Mouse (Mus musculus): ENCODE results near the gene Harbi1.

The Harbi1 gene

DNA sequence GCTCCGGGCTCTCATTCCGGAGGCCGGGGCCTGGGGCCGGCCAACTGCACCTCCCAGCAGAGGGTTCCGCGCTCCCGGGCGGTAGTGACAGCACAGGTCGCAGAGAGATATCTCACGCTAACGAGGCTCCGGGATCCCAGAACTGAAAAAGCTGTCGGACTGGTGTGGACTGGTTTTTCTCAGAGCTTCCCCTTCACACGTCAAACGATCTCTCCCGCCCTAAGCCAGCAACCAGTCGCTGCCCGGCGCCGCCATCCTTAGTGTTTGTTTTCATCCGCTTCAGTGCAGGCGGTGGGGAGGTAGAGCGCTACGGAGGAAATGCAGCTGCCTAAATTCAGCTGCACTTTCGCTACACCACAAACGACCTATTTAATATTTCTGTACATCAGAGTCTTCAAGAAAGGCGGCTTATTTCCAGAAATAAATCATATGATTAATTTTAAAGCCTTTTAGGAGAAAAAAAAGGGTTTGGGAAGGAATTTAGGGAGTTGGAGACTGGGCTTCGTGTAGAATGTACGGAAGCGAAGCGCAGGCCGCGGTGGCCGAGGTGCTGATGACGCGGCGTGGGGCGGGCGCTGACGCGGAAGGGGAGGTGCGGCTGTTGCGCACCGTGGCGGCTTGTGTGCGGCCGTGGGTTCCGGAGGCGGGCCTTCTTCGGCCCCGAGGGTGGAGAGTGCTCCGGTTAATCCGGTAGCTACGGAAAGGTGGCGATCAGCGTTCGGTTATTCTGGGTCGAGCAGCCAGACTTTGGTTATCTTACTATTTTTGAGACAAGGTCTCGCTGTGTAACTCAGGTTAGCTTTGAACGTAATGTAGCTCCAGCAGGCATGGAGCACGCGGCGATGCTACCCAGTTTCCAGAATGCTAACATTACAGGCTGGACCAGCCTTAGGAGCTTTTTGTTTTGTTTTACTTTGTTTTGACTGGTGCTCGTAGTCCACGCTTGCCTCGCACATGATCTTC is at the start of gene Harbi1, which contains the start of gene Atg13:
Gene Harbi1 (plus strand): TSS at position 581 of the 963 bp plus-strand sequence.
Gene Atg13 (minus strand): TSS at position 305 of the 963 bp plus-strand sequence.
- DNase-seq (ENCODE audit: low spot score in 2 of 2): peak; percentile 85 to 89

DNA sequence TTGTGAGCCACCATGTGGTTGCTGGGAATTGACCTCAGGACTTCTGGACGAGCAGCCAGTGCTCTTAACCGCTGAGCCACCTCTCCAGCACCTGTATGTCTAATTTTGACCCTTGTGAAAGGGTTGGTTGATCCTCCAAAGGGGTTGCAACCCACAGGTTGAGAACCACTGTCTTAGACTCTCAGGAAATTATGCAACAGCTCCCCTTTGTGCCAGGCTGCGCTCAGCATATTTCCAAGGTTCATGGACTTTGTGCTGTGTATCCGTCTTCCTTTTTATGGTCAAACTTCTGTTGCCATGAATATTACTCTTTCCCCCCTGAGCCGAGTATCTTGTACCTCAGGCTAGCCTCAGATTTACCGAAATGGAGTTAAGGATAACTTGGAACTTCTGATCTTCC is 49.7 kb upstream of the Harbi1 start:
- DNase-seq (ENCODE audit: low spot score in 2 of 2): no peak

DNA sequence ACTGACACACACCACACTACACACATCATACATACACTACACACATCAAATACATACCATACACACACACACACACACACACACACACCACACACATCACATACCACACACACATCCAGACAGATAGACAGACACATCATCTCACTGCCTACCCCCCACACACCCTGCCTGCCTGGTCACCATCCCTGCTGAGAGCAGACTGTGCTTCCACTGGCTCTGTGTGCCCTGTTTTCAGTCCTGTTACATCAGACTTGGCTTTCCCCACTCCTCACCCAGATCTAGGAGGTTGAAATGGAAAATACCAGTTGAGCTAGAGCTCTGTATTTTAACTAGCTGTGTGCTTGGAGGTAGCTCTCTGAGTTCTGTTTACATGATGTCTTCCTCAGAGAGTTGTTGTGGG is 45.9 kb upstream of the Harbi1 start:
- no peak for DNase-seq (ENCODE audit: low spot score in 2 of 2)

DNA sequence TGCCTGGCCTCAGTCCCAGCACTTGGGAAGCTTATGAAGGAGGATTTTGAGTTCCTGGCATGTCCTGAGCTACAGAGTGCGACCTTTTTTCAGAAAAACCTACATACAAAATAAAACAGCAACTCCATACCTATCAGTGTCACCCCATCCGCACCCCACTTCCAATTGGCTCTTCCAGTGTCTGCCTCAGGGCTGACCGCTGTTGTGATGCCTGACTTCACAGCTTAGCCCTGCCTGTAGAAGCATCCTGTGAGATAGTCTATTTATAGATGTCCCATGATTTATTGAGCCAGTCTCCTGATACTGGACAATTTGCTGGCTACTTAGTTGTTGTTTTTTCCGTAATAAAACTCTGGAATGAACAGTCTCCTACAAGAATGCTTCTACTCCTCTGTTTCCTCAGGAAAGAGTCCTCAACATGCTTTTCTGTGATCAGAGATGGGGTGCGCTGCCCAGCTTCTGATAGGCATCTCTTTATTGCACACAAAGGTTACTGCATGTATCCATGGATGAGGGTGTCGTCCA is 44.2 kb upstream of the Harbi1 start:
- DNase-seq (ENCODE audit: low spot score in 2 of 2): no peak

DNA sequence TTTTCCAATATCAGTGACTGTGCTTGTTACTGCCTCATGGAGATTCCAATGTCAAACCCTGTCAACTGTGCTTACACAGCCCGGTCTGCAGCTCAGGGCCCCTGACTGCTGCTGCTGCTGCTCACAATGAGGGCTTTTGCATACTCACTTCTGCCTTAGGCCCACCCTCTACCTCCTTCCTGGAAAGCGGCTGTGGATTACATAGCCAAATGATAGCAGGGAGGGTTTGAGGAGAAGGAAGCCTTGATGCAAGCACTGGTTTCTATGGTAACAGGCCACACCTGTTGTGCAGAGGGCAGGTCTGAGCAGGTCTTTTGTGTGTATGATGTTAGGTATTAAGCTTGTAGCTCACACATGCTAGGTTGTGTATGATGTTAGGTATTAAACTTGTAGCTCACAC is 42.9 kb upstream of the Harbi1 start:
- DNase-seq (ENCODE audit: low spot score in 2 of 2): no peak

DNA sequence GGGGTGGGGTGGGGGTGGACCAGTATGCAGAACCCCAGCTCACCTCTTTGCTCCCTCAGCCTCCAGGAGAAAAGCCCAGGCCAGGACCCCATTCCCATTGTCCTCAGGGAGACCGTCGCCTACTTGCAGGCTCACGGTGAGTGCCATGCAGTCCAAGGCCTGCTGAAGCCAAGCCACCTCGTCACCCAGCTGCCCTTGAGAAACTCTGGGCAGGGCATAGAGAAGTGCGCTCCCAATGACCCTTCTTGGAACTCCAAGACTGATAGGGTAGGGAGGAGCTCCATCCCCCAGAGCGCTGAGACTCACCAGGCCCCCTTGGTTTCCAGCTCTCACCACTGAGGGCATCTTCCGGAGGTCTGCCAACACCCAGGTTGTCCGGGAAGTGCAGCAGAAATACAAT is 41.3 kb upstream of the Harbi1 start:
- DNase-seq (ENCODE audit: low spot score in 2 of 2): no peak

DNA sequence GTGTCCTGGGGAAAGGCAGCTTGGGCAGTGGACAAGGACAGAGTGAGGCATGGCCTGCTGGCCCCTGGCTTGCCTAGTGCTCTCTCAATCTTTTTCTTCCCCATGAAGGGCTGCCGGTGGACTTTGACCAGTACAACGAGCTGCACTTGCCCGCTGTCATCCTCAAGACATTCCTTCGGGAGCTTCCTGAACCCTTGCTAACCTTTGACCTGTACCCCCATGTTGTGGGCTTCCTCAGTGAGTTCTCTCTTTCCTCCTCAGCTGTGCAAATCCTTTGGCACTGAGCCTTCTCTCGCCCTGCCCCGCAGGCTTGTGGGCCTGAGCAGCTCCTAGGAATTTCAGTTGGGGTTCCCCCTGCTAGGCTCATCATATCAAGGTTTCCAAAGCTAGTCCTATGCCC is 40.6 kb upstream of the Harbi1 start:
- no peak for DNase-seq (ENCODE audit: low spot score in 2 of 2)

DNA sequence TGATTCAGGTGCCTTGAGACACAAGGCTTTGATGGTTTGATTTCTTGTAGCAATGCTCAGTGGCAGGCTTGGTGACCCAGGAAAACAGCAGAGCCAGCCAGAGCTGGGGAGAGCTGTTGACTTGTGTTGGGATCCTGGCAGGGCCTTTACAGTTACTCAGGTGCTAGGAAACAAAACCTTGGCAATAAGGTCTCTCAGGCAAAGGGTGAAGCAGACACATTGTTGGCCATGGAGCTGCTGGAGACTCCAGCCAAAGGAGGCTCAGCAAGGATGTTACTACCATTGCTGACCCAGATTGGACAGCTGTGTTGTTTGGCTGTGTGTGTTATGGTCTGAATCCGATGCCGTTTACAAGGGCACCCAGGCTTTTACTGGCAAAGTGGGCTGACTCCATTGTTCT is 37.1 kb upstream of the Harbi1 start:
- no peak for DNase-seq (ENCODE audit: low spot score in 2 of 2)

DNA sequence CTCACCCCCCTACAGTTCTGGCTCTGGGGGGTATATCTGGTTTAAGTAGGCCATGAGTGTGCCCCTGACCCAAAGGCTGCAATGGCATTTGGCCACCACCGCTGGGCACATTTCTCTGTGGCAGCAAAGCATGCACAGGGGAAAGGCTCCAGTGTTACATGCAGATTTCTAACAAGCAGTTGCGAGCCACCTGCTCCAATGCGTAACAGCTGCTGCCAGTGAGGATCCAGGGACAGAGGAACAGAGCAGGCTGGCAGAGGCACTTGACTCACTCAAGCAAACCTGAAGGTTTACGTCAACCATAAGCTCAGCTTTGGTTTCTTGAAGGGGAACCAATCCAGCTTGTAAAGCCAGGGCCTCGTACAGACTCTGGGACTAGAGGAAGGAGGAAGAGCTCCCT is 35.8 kb upstream of the Harbi1 start:
- no peak for DNase-seq (ENCODE audit: low spot score in 2 of 2)

DNA sequence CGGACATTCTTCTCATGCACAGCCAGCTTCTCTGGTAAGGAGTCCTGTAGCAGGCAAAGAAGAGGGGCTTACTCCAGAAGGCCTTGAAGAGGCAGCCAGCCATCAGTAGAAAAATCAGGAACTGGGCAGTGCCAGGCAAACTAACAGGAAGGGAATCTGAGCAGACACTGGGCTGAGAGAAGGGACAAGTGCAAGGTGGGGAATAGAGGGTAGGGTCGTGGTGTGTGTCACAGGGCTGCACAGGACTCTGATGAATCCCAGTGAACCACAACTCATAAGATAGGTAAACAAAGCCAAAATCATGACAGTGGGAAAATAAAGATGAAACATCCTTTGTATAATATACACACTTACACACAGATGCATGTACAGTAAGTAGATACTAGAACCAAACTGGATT is 34.2 kb upstream of the Harbi1 start:
- no peak for DNase-seq (ENCODE audit: low spot score in 2 of 2)

DNA sequence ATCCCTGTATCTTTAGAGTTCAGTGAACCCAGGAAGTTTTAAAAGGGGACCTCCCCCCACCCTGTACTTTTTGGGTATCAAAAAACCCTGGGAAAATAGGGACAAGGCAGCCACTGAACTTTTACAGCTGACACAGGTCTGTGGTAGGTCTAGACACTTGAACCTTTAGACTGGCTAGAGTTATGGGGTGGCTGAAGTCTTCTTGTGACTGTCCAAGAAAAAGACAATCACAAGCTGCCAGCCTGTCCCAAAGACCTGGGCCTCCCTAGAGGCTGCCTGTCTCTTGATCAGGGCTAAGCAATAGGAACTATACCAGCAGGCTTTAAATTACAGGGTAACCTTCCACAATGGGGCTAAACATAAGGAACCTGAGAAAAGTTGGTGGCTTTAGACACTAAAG is 33.7 kb upstream of the Harbi1 start:
- no peak for DNase-seq (ENCODE audit: low spot score in 2 of 2)

DNA sequence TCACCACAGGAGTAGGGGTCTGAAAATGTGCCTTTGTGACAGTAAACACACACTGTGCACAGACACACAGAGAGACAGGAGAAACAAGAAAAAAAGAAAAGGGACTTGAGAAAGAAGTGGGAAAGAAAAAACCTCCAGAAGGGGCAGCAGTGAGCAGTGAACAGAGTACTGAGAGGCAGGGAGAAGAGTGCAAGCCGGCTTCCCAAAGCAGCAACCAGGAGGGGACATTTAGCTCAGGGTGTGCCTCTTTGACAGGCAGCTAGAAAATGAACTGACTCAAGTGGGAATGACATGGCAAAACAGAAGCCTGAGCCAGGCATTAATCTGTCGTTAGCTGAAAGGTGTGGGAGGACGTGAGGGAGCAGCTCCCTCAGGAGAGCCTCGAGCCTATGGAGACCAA is 27.8 kb upstream of the Harbi1 start:
- peak in 1 of 2 experiments; percentile 31 for DNase-seq (ENCODE audit: low spot score in 2 of 2)

DNA sequence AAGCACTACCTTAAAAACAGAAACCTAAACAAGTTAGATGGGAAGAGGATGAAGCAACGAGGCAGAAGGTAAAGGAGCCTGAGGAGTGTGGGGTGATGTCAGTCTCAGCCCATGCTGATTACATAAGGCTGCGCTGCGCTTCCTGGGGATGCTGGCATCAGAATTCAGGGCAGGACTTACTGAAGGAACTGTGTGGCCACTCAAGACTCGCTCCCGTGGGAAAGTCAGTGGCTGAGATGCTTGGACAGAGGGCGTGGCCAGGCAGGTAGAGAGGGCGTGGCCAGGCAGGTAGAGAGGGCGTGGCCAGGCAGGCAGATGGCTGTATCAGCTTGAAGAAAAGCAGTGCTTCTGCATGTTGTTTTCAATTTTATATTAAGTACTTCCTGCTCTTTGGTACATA is 26.7 kb upstream of the Harbi1 start:
- DNase-seq (ENCODE audit: low spot score in 2 of 2): no peak

DNA sequence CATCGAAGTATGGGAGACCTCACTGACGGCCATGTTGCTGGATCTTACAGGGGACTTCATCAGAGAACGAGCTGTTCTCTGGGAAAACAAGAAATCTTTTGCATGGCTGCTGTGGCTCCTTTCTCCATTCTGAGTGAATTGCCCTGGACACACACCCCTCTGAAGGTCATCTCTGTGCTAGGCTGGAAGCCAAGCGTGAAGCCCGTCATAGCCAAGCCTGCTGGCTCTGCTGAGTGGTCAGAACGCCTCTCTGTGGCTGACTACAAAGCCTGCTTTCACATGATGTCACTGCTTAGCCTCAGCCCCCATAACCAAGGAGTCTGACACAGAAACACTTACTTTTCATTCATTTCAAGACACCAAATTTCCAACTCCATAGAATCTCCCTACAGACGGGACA is 21.2 kb upstream of the Harbi1 start:
- DNase-seq (ENCODE audit: low spot score in 2 of 2): no peak

DNA sequence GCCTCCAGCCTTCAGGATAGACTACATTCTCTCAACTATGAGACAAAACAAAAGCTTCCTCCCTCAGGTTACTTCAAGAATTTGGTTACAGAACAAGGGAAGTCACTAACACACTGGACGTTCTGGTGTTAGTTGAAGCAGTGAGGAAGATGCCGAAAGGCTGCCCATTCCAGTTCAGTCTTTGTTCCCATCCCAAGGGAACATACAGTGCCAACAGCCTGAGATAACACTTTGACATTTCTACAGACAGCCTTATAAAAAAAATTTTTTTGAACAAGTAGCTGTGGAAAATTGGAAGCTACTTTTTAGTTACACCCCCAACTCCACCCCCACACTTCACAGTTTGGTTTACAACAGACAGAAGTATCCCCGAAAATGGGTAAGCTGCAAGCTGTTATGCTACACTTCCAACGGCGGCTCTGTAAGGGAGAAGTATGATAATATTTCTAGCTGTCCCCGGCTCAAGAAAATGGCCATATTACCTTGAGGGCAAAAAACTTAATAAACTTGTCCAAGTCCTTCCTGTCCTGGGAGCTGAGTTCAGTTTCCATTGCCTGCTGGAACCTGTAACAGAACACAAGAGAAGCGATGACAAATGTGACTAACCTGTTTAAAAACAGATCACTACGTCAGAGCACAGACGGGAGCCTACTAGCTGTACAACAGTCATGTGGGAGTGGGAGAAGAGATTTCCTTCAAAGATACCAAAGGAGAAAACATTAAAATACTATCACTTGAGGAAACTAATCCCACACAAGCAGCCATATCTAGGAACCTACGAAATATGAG is 15.0 kb upstream of the Harbi1 start:
- DNase-seq (ENCODE audit: low spot score in 2 of 2): no peak

DNA sequence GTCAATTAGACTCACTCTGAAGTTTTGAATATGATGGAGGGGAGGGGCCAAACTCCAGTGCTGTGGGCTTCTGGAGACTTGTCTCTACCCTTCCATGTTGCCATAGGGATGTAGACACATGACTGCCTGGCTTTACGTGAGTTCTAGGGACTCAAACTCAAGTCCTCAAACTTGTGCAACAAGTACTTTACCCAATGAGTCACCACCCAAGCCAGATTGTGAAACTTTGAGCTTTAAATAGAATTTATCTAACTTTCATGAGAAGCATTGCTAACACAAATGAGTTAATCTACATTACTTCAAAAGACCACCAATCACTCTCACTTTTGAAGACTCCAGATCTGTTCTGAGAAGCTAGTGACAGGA is 14.4 kb upstream of the Harbi1 start:
- DNase-seq (ENCODE audit: low spot score in 2 of 2): no peak

DNA sequence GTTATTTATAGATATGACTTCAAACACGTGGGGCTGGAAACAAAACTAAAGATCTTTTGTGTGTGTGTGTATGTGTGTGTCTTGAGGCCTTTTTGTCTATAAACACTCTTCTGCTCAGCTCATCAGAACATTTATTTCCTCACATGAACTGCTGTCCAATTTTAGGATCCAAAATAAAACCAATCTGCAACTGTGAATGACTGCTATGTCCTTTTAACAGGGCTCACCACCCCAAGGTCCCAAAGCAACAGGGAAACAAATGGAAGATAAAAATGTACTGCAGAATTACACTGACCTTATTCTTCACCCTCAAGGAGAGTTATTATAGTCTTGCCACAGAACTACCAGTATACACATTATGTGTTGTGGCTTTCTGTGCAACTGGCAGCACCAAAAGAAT is 11.4 kb upstream of the Harbi1 start:
- DNase-seq (ENCODE audit: low spot score in 2 of 2): no peak

DNA sequence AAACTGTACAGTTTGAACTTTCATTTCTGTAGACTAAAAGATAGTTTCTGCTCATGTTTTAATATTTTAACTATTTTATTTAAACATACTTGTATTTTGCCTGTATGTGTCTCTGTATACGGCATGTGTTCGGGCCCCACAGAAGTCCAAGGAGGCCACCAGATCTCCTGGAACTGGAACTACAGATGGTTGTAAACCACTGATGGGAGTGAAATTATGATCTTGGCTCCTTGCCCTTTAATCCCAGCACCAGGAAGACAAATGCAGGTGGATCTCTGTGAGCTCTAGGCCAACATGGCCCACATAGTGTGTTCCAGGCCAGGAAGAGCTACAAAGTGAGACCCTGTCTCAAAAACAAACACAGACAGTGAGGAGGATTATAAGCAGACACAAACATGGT is 9.3 kb upstream of the Harbi1 start:
- DNase-seq (ENCODE audit: low spot score in 2 of 2): no peak

DNA sequence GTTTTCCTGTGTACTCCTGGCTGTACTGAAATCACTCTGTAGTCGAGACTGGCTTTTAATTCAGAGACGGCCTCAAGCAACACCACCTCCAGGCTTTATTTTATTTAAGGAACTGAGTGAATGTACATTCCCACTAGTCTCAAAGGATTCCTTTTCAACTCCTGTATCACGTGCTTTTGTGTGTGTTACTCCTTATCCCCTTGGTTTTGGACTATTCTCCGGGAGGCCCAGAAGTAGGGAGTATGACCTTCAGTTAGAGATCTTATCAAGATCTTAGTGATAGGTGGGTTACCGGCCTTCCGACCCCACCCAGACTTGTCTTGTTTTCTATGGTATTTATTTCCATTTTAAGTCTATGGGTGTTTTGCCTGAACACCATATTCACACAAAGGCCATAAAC is 4.9 kb upstream of the Harbi1 start:
- no peak for DNase-seq (ENCODE audit: low spot score in 2 of 2)

DNA sequence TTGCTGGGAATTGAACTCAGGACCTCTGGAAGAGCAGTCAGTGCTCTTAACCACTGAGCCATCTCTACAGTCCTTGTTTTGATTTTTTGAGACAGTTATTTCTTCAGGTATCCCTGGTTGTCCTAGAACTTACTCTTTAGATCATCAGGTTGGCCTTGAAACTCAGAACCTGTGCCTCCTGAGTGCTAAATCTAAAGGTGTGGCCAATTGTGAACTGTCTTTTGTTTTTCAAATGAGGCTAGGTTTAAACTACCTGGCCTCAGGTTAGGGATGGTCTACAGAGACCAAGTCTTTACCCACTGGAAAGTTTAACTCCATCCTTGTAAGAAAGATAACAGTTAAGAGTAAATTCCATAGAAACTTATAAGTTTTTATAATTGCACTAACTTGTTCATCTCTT is 4.2 kb upstream of the Harbi1 start:
- no peak for DNase-seq (ENCODE audit: low spot score in 2 of 2)

DNA sequence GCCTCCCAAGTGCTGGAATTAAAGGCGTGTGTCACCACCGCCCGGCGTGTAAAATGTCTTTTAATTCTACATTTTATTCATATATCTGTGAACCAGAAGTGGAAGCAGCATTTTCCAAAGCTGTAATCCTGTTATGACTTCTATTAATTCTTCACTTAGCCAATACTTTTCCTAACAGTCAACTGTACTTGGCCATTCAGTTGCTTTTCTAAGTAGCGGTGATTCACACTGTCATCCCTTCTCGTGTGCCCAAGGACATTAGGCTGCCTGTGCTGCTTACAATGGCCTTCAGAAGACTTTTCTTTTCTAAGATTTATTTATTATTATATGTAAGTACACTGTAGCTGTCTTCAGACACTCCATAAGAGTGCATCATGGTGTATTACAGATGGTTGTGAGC is 2.3 kb upstream of the Harbi1 start:
- DNase-seq (ENCODE audit: low spot score in 2 of 2): no peak

DNA sequence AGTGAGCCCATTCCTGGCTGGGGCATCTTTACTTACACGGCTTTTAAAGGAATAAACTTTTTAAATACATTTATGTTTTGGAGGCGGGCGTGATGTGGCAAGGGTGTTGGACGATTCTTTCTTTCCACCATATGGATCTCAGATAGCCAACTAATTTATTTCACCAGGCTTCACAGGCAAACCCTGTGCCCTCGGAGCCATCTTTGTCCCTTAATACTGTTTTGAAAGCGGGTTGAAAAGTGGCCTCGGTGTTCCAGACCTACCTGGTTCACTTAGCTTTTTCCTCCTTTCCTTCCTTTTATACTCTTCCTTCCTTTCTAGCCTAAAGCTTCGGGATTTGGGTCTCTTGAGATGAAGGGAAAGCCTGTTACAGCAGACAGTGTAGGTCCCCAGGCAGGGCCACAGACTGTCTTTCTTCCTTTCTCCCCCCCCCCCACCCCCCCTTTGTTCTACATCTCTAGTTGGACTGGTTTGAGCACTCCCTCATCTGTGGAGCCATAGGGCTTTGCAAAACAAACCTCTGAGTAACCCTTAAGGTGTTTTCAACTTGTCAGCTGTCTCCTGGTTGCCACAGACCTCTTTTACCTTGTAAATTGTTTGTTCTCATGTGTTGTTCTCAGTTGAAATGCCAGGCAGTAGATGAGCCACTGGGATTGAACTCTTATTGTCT is 739 bp downstream of the Harbi1 start:
- DNase-seq (ENCODE audit: low spot score in 2 of 2): no peak
